Comparison of ENCODE assay signal across 23 mouse cellular contexts in genomic region chr5:29852376-29852775, GRCm38 (mm10).
DNase-seq lines count a peak whose midpoint lies in the region; ATAC-seq lines count a peak whose summit lies in the region.
"Had no signal": no experiment of that assay in that cellular context is flagged by ENCODE, and none has a peak within 500 bp of the region (broad histone marks: within the 10 kb centered on the region; RNA-seq: fewer than 3 reads in every experiment).

No protein-coding gene starts in this region.

- H3K27me3 ChIP-seq in hindbrain, embryonic 11.5 days (ENCODE audit: control insufficient read depth, insufficient read depth, low read length): no peaks in the 10 kb centered on the region
- no peaks in the 10 kb centered on the region for H3K27me3 ChIP-seq in hindbrain, embryonic 14.5 days (ENCODE audit: control insufficient read depth, insufficient read depth, low read length)
- H3K27me3 ChIP-seq in neural tube, embryonic 15.5 days (replicated peaks): no peaks in the 10 kb centered on the region
- H3K27me3 ChIP-seq in forebrain, embryonic 11.5 days (ENCODE audit: control insufficient read depth, insufficient read depth, low read length): no peaks in the 10 kb centered on the region
- H3K27me3 ChIP-seq: embryonic facial prominence, embryonic 15.5 days; forebrain, embryonic 15.5 days; liver, embryonic 15.5 days; lung, embryonic 15.5 days; midbrain, embryonic 15.5 days; Patski had no signal

- peak; percentile 22 for DNase-seq in hindbrain, embryonic 11.5 days (ENCODE audit: low spot score)
- no peak for DNase-seq in hindbrain, embryonic 14.5 days (ENCODE audit: low spot score)
- DNase-seq in neural tube, embryonic 10.5 days (ENCODE audit: extremely low spot score, low spot score): peak; percentile 17
- DNase-seq in mesoderm, embryonic 11.5 days (ENCODE audit: low read depth, low spot score): peak; percentile 58
- DNase-seq in forebrain, embryonic 11.5 days (ENCODE audit: low spot score): no peak
- no peak for DNase-seq in cerebellum, postnatal 14 days
- DNase-seq: adrenal gland, postnatal 36 days; cerebellum, adult 11 months; gastrocnemius, postnatal 10 days; heart, adult 18-20 months; kidney, adult 18-20 months; kidney, postnatal 4 days; right cerebral cortex, postnatal 25 days; spleen, adult 18-20 months; thymus, postnatal 14 days had no signal

- H3K4me1 ChIP-seq in hindbrain, embryonic 11.5 days (replicated peaks; ENCODE audit: control insufficient read depth, insufficient read depth, low read length): no peaks in the 10 kb centered on the region
- no peaks in the 10 kb centered on the region for H3K4me1 ChIP-seq in hindbrain, embryonic 14.5 days (replicated peaks; ENCODE audit: control insufficient read depth, insufficient read depth, low read length)
- no peaks in the 10 kb centered on the region for H3K4me1 ChIP-seq in neural tube, embryonic 15.5 days
- no peaks in the 10 kb centered on the region for H3K4me1 ChIP-seq in forebrain, embryonic 11.5 days (replicated peaks; ENCODE audit: control insufficient read depth, insufficient read depth, low read length)
- H3K4me1 ChIP-seq: embryonic facial prominence, embryonic 15.5 days; forebrain, embryonic 15.5 days; liver, embryonic 15.5 days; lung, embryonic 15.5 days; midbrain, embryonic 15.5 days had no signal

- H3K4me3 ChIP-seq in hindbrain, embryonic 11.5 days (ENCODE audit: low read depth, low read length): no peak overlapping the region
- H3K4me3 ChIP-seq in hindbrain, embryonic 14.5 days (replicated peaks; ENCODE audit: low read length): no peak overlapping the region
- H3K4me3 ChIP-seq in neural tube, embryonic 15.5 days (replicated peaks): no peak overlapping the region
- no peak overlapping the region for H3K4me3 ChIP-seq in forebrain, embryonic 11.5 days (ENCODE audit: low read depth, low read length)
- H3K4me3 ChIP-seq: embryonic facial prominence, embryonic 15.5 days; forebrain, embryonic 15.5 days; liver, embryonic 15.5 days; lung, embryonic 15.5 days; midbrain, embryonic 15.5 days; myocyte had no signal

- no peak overlapping the region for H3K9ac ChIP-seq in hindbrain, embryonic 11.5 days (ENCODE audit: low read depth, low read length)
- H3K9ac ChIP-seq in hindbrain, embryonic 14.5 days: no peak overlapping the region
- H3K9ac ChIP-seq in neural tube, embryonic 15.5 days (replicated peaks): no peak overlapping the region
- no peak overlapping the region for H3K9ac ChIP-seq in forebrain, embryonic 11.5 days (ENCODE audit: low read length)
- H3K9ac ChIP-seq: embryonic facial prominence, embryonic 15.5 days; forebrain, embryonic 15.5 days; liver, embryonic 15.5 days; lung, embryonic 15.5 days; midbrain, embryonic 15.5 days had no signal

- no peak overlapping the region for H3K27ac ChIP-seq in hindbrain, embryonic 11.5 days (ENCODE audit: low read depth, low read length)
- no peak overlapping the region for H3K27ac ChIP-seq in hindbrain, embryonic 14.5 days
- H3K27ac ChIP-seq in neural tube, embryonic 15.5 days (replicated peaks): no peak overlapping the region
- no peak overlapping the region for H3K27ac ChIP-seq in forebrain, embryonic 11.5 days (ENCODE audit: low read depth, low read length)
- H3K27ac ChIP-seq: embryonic facial prominence, embryonic 15.5 days; forebrain, embryonic 15.5 days; liver, embryonic 15.5 days; lung, embryonic 15.5 days; midbrain, embryonic 15.5 days had no signal

- H3K9me3 ChIP-seq in hindbrain, embryonic 11.5 days (ENCODE audit: control insufficient read depth, low read length): no peaks in the 10 kb centered on the region
- H3K9me3 ChIP-seq in hindbrain, embryonic 14.5 days (ENCODE audit: control insufficient read depth, low read length): no peaks in the 10 kb centered on the region
- H3K9me3 ChIP-seq in neural tube, embryonic 15.5 days (replicated peaks): no peaks in the 10 kb centered on the region
- no peaks in the 10 kb centered on the region for H3K9me3 ChIP-seq in forebrain, embryonic 11.5 days (ENCODE audit: control insufficient read depth, low read length)
- H3K9me3 ChIP-seq: embryonic facial prominence, embryonic 15.5 days; forebrain, embryonic 15.5 days; liver, embryonic 15.5 days; lung, embryonic 15.5 days; midbrain, embryonic 15.5 days had no signal

- 37% methylated on average over 8 of the region's 8 CpGs for WGBS in hindbrain, embryonic 11.5 days
- 37% methylated on average over 8 of the region's 8 CpGs for WGBS in hindbrain, embryonic 14.5 days
- WGBS in neural tube, embryonic 15.5 days: 54% methylated on average over 8 of the region's 8 CpGs
- WGBS in forebrain, embryonic 11.5 days: 79% methylated on average over 8 of the region's 8 CpGs

- H3K36me3 ChIP-seq in hindbrain, embryonic 11.5 days (ENCODE audit: control insufficient read depth, insufficient read depth, low read length): no peaks in the 10 kb centered on the region
- H3K36me3 ChIP-seq in hindbrain, embryonic 14.5 days (replicated peaks; ENCODE audit: control insufficient read depth, insufficient read depth): no peaks in the 10 kb centered on the region
- no peaks in the 10 kb centered on the region for H3K36me3 ChIP-seq in neural tube, embryonic 15.5 days
- H3K36me3 ChIP-seq in forebrain, embryonic 11.5 days (ENCODE audit: control insufficient read depth, insufficient read depth, low read length): no peaks in the 10 kb centered on the region
- H3K36me3 ChIP-seq: embryonic facial prominence, embryonic 15.5 days; forebrain, embryonic 15.5 days; liver, embryonic 15.5 days; lung, embryonic 15.5 days; midbrain, embryonic 15.5 days had no signal

- no peak for ATAC-seq in hindbrain, embryonic 11.5 days (ENCODE audit: low FRiP score)
- no peak for ATAC-seq in hindbrain, embryonic 14.5 days (ENCODE audit: low FRiP score)
- no peak for ATAC-seq in neural tube, embryonic 15.5 days (ENCODE audit: low FRiP score)
- no peak for ATAC-seq in forebrain, embryonic 11.5 days (replicated peaks; ENCODE audit: low FRiP score)
- ATAC-seq: forebrain, embryonic 15.5 days; midbrain, embryonic 15.5 days; Patski had no signal

- H3K4me2 ChIP-seq in hindbrain, embryonic 11.5 days (replicated peaks; ENCODE audit: low read depth, low read length): no peak overlapping the region
- no peak overlapping the region for H3K4me2 ChIP-seq in hindbrain, embryonic 14.5 days (replicated peaks)
- H3K4me2 ChIP-seq in neural tube, embryonic 15.5 days: no peak overlapping the region
- no peak overlapping the region for H3K4me2 ChIP-seq in forebrain, embryonic 11.5 days (ENCODE audit: low read depth, low read length, severe bottlenecking)
- H3K4me2 ChIP-seq: embryonic facial prominence, embryonic 15.5 days; forebrain, embryonic 15.5 days; liver, embryonic 15.5 days; lung, embryonic 15.5 days; midbrain, embryonic 15.5 days had no signal

Comparison
In these comparisons a context has a peak if more than half of its experiments do, and no peak if none do; other contexts are left out.
1. DNase-seq: peak in hindbrain, embryonic 11.5 days (single experiment), neural tube, embryonic 10.5 days (single experiment) and mesoderm, embryonic 11.5 days (single experiment); none in hindbrain, embryonic 14.5 days (single experiment), forebrain, embryonic 11.5 days (single experiment) and cerebellum, postnatal 14 days (0 of 2).